Mouse (Mus musculus) heart, postnatal 10 days (tissue): ENCODE data around the gene Mrnip. TPM values are rescaled to one million over a fixed set of nuclear protein-coding genes. Genes with fewer than 3 reads are reported as not detected.

Experiments used
- DNase-seq, 2 experiments: peaks; one replicate each; pipeline ENCODE4 v3.0.0; 2021
- intact Hi-C: fragments of 180-260 bp; cut with DNase I; formaldehyde crosslinking; loops from one replicate; pipeline ENCODE4 v1.15.1; 2025
- total RNA-seq, 2 experiments: library from RNA; stranded (reverse); gene quantifications; 2 replicates each; pipeline ENCODE4 v1.2.3; 2021

Gene Mrnip
- total RNA-seq, 2 experiments from 2014 or later, result 6.0 TPM

GRCm38 (mm10) chr11:50198219-50198846 is 24.1 kb downstream of the Mrnip start:
- DNase-seq, result no peak
- intact Hi-C loops, result no loop called here

GRCm38 (mm10) chr11:50198916-50199315 is 24.7 kb downstream of the Mrnip start:
- intact Hi-C loops, result no loop called here
- no peak for DNase-seq

GRCm38 (mm10) chr11:50200613-50201012 is 26.4 kb downstream of the Mrnip start:
- intact Hi-C loops, result no loop called here
- DNase-seq, result no peak

DNA sequence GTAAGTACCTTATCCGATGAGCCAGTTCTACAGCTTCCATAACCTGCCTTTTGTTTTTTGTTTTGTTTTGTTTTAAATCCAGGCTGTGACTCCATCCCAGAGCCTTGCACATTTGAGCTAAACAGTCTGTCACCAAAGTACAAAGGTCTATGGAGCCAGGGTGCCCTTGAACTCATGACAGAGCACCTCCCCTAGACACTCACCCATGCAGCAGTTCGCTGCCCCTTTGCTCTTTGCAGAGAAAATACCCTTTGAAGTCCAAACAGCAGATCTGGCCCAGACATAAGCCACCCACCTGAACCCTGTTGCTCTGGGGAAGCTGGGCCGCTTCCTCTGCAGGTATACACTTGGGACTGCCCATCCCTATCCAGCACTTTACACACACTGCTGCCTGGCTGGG is 27.3 kb downstream of the Mrnip start:
- intact Hi-C loops, result no loop called here
- no peak for DNase-seq

DNA sequence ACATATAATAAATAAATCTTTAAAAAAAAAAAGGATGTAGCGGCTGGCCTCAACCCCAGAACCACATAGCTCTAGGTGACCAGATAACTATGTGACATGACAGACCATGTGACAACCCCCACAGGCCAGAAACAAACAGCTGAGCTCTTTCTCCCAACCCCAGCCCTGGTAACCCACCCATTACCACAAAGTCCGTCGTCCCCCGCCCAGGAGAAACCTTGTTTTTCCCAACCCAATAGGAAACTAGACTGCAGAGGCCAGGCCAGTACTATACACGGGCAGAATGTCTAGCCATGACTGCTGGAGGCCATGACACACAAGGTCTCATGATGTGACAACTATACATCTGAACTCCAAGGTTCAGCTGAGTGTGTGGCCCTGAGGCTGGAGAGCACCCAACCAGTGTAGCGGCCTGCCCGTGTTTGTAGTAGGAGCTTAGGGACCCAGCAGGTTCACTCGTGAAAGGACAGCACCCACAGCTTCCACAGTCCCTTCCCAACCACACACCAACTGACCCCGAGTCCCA is 29.1 kb downstream of the Mrnip start:
- no peak for DNase-seq
- intact Hi-C loops, result no loop called here

- peak in 1 of 2 experiments; percentile 55 for DNase-seq
- intact Hi-C loops, result no loop called here
Measured at GRCm38 (mm10) chr11:50205434-50205833, 31.2 kb downstream of the Mrnip start.

DNA sequence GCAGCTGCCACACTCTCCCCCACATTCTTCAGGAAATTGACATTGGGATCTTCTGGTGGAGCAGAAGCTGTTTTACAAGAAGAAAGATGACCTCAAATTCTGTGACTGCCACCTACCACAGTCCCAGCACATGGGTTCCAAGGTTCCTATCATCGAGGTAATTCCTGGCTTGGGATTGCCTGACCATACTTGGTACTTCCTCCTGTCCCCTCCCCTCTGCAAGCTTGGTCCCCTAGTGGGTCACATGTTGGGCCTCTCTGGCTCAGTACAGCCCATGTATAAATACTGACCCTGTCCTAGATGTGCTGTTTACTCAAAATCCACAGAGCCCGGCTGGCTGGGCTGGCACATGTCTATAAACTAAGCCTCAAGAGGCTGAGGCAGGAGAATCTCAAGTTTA is 31.8 kb downstream of the Mrnip start:
- no peak for DNase-seq
- intact Hi-C loops, result no loop called here

DNA sequence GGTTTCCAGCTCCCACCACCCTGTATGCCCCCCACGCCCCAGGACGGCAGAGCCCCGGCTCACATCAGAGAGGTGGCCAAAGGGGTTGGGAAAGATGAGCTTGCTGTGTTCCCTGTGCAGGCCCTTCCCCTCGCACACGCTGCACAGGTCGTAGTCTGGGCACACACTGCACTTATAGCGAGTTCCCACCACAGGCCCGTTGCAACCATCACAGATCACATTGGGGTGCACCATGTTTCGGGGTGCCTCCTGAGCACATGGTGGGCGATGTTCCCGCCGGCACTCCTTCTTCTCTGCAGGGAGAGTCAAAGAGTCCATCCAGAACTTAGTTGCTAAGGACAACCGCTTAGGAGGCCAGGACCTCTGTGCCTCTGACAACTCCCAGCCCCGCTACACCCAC is 33.1 kb downstream of the Mrnip start:
- DNase-seq, result no peak
- intact Hi-C loops, result no loop called here

GRCm38 (mm10) chr11:50208039-50208438 is 33.8 kb downstream of the Mrnip start:
- DNase-seq, result no peak
- intact Hi-C loops, result no loop called here

DNA sequence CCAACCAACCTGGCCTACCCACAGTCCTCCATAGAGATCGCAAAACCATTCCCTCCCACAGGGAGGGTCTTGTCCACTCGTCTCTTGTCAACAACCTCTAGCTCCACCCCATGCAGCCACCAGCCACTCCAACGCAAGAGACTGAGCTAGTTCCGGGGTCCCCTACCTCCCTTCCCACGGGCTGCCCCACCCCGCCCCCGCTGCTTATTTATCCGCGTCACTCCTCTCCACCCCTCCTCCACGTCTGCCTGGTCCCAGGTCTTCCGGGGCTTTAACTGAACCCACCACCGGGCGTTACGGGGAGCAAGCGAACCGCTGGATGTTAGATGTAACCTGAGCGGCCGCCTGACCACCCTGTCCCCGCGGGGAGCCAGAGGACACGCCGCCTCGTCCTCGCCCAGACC is 35.9 kb downstream of the Mrnip start:
- peak; percentile 93 for DNase-seq
- intact Hi-C loops, result no loop called here

- DNase-seq, result peak; percentile 89
- intact Hi-C loops, result no loop called here
Measured at GRCm38 (mm10) chr11:50210505-50211151, 36.4 kb downstream of the Mrnip start, which contains the start of the genes Sqstm1 and Mgat4b. Gene Sqstm1, minus strand, starts transcription at chr11:50210827. Gene Mgat4b, plus strand, starts transcription at chr11:50210890.

GRCm38 (mm10) chr11:50211322-50212059 is 37.2 kb downstream of the Mrnip start:
- intact Hi-C loops, result no loop called here
- no peak for DNase-seq

GRCm38 (mm10) chr11:50212060-50212739 is 38.0 kb downstream of the Mrnip start:
- DNase-seq, result no peak
- intact Hi-C loops, result no loop called here

- intact Hi-C loops, result no loop called here
- DNase-seq, result peak; percentile 89 to 91
Measured at GRCm38 (mm10) chr11:50212848-50213758, 38.9 kb downstream of the Mrnip start.

- intact Hi-C loops, result no loop called here
- no peak for DNase-seq
Measured at GRCm38 (mm10) chr11:50214631-50215030, 40.4 kb downstream of the Mrnip start.

DNA sequence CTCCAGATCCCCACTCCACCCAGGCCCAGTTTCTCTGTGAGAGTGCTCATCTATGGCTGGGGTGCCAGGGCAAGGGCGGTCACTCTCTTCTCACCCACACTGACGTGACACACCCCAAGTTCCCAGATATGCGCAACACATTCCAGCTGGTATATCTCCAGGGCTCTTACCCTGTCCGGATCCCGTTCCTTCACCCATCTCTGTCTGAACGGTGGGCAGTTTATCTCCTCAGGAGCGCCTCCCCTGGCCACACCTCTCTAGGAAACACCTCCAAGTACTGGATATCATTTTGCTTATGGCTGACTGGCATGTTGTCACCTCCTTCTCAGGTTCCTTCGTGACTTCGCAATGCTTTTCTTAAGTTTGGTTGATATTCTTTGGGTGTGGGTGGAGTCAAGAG is 41.4 kb downstream of the Mrnip start:
- DNase-seq, result no peak
- intact Hi-C loops, result no loop called here

DNA sequence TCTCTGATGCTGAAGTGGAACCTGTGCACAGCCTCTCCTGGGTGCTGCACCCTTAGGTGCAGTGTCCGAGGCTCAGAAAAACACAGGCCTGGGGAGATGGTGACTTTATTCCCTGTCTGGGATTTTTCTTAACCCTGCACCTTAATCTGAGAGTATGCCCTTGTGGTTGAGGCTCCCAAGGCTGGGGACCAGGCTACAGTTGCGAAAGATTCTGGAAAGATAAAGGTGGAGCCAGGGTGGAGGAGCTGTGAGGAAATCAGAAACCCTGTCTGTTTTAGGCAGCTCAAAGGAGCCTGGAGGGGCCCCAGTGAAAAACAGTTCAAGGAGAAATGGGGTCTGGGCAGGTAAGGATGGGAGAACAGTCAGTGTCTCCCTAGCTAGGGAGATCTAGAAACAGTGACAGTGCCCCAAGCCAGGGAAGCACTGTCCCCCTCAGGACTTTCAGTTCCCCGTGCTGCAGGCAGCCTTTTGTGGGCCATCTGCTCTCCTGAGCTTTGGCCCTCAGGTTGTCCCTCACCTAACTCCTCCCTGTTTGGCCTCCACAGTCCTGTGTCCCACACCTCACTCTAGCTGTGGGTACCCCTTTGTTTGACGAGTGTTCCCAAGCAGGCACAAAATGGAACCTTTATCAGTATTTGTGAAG is 42.6 kb downstream of the Mrnip start:
- intact Hi-C loops, result no loop called here
- no peak for DNase-seq

DNA sequence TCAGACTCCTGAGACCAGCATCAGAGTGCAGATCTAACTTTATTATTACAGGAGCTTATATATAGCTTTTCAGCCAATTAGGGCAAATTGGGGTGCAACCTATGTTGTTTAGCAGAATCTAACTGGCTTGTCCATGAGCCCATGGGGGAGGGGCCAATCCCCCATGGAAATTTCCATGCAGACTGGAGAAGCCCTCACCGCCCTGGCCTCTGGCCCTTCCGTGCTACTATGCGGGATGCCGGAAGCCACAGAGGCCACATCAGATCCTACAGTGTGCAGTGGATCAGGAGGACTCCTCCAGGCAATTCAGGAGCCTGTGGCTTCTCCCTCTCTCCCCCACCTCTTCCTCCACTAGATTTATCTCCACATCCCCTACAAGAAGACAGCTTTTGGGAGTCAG is 43.6 kb downstream of the Mrnip start:
- intact Hi-C loops, result no loop called here
- no peak for DNase-seq

DNA sequence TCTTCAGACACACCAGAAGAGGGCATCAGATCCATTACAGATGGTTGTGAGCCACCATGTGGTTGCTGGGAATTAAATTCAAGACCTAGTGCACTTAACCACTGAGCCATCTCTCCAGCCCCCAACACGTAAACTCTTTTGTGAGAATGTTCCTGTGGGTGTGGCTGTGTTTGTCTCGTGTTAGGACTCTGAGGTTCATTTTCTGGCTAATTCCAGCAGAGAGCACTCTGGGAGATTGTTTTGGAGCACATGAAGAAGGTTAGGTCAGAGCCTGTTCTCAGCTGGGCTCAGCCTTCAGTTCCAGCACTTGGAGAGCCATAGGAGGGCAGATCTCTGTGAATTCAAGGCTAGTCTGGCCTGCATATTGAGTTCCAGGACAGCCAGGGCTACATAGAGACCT is 45.6 kb downstream of the Mrnip start:
- no peak for DNase-seq
- intact Hi-C loops, result no loop called here
